Mouse (Mus musculus) limb, embryonic 11.5 days (tissue): Measurements from ENCODE around the gene D1Ertd622e. TPM values are rescaled to one million over a fixed set of nuclear protein-coding genes. Genes with fewer than 3 reads are reported as not detected.

Experiments
- ATAC-seq: fragments of 200-750 bp; cut with Nextera tagmentation; 2 replicates; pipeline ENCODE4 v1.8.0; 2017; ENCODE audit warnings: low read depth; ENCODE audit not compliant: insufficient number of reproducible peaks, low FRiP score, low TSS enrichment
- DNase-seq: peaks from one replicate; pipeline ENCODE4 v3.0.0-alpha.2; 2015; ENCODE audit warnings: low spot score
- H3K27ac ChIP-seq: fragments of 300-500 bp; sonication (generic); replicated peaks from 2 replicates; pipeline ENCODE4 v1.5.1; 2014; ENCODE audit warnings: low read depth, mild to moderate bottlenecking, low read length
- H3K27me3 ChIP-seq: fragments of 300-500 bp; sonication (generic); 2 replicates; pipeline ENCODE4 v1.6.1; 2014; ENCODE audit warnings: mild to moderate bottlenecking, low read length, mixed read lengths; ENCODE audit not compliant: control insufficient read depth, insufficient read depth
- H3K36me3 ChIP-seq: fragments of 300-500 bp; sonication (generic); 2 replicates; pipeline ENCODE4 v1.6.1; 2014; ENCODE audit warnings: mild to moderate bottlenecking, low read length, moderate library complexity, mixed read lengths; ENCODE audit not compliant: control insufficient read depth, insufficient read depth
- H3K4me1 ChIP-seq: fragments of 300-500 bp; sonication (generic); 2 replicates; pipeline ENCODE4 v1.6.1; 2014; ENCODE audit warnings: low read length, mixed read lengths; ENCODE audit not compliant: control insufficient read depth, insufficient read depth
- H3K4me2 ChIP-seq: fragments of 300-500 bp; sonication (generic); 2 replicates; pipeline ENCODE4 v1.6.1; 2014; ENCODE audit warnings: low read depth, mild to moderate bottlenecking, moderate library complexity; ENCODE audit not compliant: severe bottlenecking
- H3K4me3 ChIP-seq: fragments of 300-500 bp; sonication (generic); 2 replicates; pipeline ENCODE4 v1.5.1; 2014; ENCODE audit warnings: low read depth, low read length
- H3K9ac ChIP-seq: fragments of 300-500 bp; sonication (generic); 2 replicates; pipeline ENCODE4 v1.6.1; 2014; ENCODE audit warnings: mild to moderate bottlenecking, low read length
- H3K9me3 ChIP-seq: fragments of 300-500 bp; sonication (generic); 2 replicates; pipeline ENCODE4 v1.6.1; 2016; ENCODE audit warnings: low read length; ENCODE audit not compliant: control insufficient read depth
- WGBS: fragments of 180-500 bp; shearing (Covaris S2); extraction: QIAGEN DNeasy Blood & Tissue Kit; methylation state at CpG from one replicate; pipeline ENCODE4 v1.1.7; 2014; 5-methylcytosine and 5-hydroxymethylcytosine counted together
- polyA plus RNA-seq: library from polyadenylated mRNA; unstranded; fragments of >200 nt; fragmentation: Nextera tagmentation; extraction: Ambion mirVana; gene quantifications from 2 replicates; pipeline ENCODE4 v1.2.1, GENCODE M21; 2014

D1Ertd622e gene
- polyA plus RNA-seq, 1 experiment from 2014 or later = 14.9 TPM

- ATAC-seq (no peak), DNase-seq (no peak)
- WGBS = 83% methylated on average over 1 of the region's 1 CpGs
- Histone ChIP-seq H3K36me3 (no peaks in the 10 kb centered on the region), H3K4me2 (no peak overlapping the region), H3K27ac (no peak overlapping the region), H3K4me1 (no peaks in the 10 kb centered on the region), H3K9ac (no peak overlapping the region), H3K9me3 (no peaks in the 10 kb centered on the region), H3K4me3 (no peak overlapping the region), H3K27me3 (no peaks in the 10 kb centered on the region)
These were observed 97.2 kb downstream of the D1Ertd622e start for GRCm38 (mm10) chr1:97564641-97565040.

GRCm38 (mm10) chr1:97562867-97563266, 99.0 kb downstream of the D1Ertd622e start:
- Histone ChIP-seq H3K9me3 (no peaks in the 10 kb centered on the region), H3K9ac (no peak overlapping the region), H3K36me3 (no peaks in the 10 kb centered on the region), H3K27me3 (no peaks in the 10 kb centered on the region), H3K4me3 (no peak overlapping the region), H3K4me2 (no peak overlapping the region), H3K27ac (no peak overlapping the region), H3K4me1 (no peaks in the 10 kb centered on the region)
- no peak for ATAC-seq
- WGBS = 94% methylated on average over 3 of the region's 3 CpGs
- no peak for DNase-seq

Other genes starting within 250 kb of the D1Ertd622e start
- gene Gin1, start 108.1 kb upstream of the D1Ertd622e start, polyA plus RNA-seq = 11.8 and 12.0 TPM in 2 replicates
- gene Ppip5k2, start 108.3 kb upstream of the D1Ertd622e start, polyA plus RNA-seq = 46.2 and 52.1 TPM in 2 replicates